Comparison of ENCODE assay signal across 8 mouse cellular contexts in genomic region chr9:44134101-44134850, GRCm38 (mm10). TPM values are rescaled to one million over a fixed set of nuclear protein-coding genes. Genes with fewer than 3 reads are reported as not detected.
DNase-seq lines count a peak whose midpoint lies in the region; ATAC-seq and TF ChIP-seq lines count a peak whose summit lies in the region.

TSS of gene Mcam (plus strand) at chr9:44134469.

- no peaks in the 10 kb centered on the region for H3K79me3 ChIP-seq in C2C12 (ENCODE audit: low read depth)

- H3K27me3 ChIP-seq in C2C12 (ENCODE audit: control insufficient read depth, insufficient read depth, insufficient read length), result no peaks in the 10 kb centered on the region
- H3K27me3 ChIP-seq in liver, embryonic 14.5 days (ENCODE audit: control insufficient read depth, insufficient read depth, low read length), result peaks cover 76% of the 10 kb centered on the region
- peaks cover 64% of the 10 kb centered on the region for H3K27me3 ChIP-seq in neural tube, embryonic 15.5 days (replicated peaks)

- H3K9ac ChIP-seq in liver, embryonic 14.5 days (replicated peaks), result no peak within 1 kb of the TSS; the same call in 1 of the 2 replicates
- H3K9ac ChIP-seq in neural tube, embryonic 15.5 days (replicated peaks), result peak within 1 kb of the TSS; percentile 54

- no peak for TF ChIP-seq CTCF in C2C12 (IDR thresholded peaks at IDR 0.05; ENCODE audit: control insufficient read depth, insufficient read depth, insufficient read length)
- TF ChIP-seq CTCF in liver, embryonic 14.5 days (IDR thresholded peaks at IDR 0.05; ENCODE audit: low read depth), result no peak

- TF ChIP-seq EP300 in liver, embryonic 14.5 days (IDR thresholded peaks at IDR 0.05; ENCODE audit: low read depth), result no peak

- H3K79me2 ChIP-seq in C2C12 (ENCODE audit: control insufficient read depth, insufficient read depth), result no peaks in the 10 kb centered on the region

- WGBS in liver, embryonic 14.5 days (ENCODE audit: insufficient replicate concordance), result 2% methylated on average over 54 of the region's 55 CpGs
- 2% methylated on average over 52 of the region's 55 CpGs for WGBS in neural tube, embryonic 15.5 days

- peak within 1 kb of the TSS; percentile 56 for H3K4me2 ChIP-seq in liver, embryonic 14.5 days (ENCODE audit: low read depth)
- H3K4me2 ChIP-seq in neural tube, embryonic 15.5 days, result peak within 1 kb of the TSS; percentile 83

- ATAC-seq in liver, embryonic 14.5 days (ENCODE audit: insufficient read depth), result no peak
- 0 out of 2 replicates have a peak, but pooled peaks have one; percentile 17 for ATAC-seq in neural tube, embryonic 15.5 days (ENCODE audit: low FRiP score)

- H3ac ChIP-seq in C2C12 (ENCODE audit: control insufficient read depth, insufficient read length, low read depth), result peak within 1 kb of the TSS; percentile 33

- peak; percentile 61 for DNase-seq in adipocyte (ENCODE audit: low spot score)
- peak; percentile 71 for DNase-seq in embryo, embryonic 10.5 days (ENCODE audit: low spot score)
- DNase-seq in heart, adult 8-10 months (ENCODE audit: low spot score), result peak; percentile 40
- peak; percentile 57 to 79 for DNase-seq in kidney, adult 8-10 months
- no peak for DNase-seq in liver, embryonic 14.5 days (ENCODE audit: low read depth in 3 of 3, low spot score in 3 of 3)
- DNase-seq in c-Kit-positive CD71-positive TER-119-positive erythroid progenitor cells, embryonic 14.5 days (ENCODE audit: low spot score), result no peak

- H3K9me3 ChIP-seq in liver, embryonic 14.5 days (ENCODE audit: control insufficient read depth, low read length), result no peaks in the 10 kb centered on the region
- no peaks in the 10 kb centered on the region for H3K9me3 ChIP-seq in neural tube, embryonic 15.5 days (replicated peaks)

- H3K36me3 ChIP-seq in C2C12 (ENCODE audit: control insufficient read depth, insufficient read depth), result no peaks in the 10 kb centered on the region
- no peaks in the 10 kb centered on the region for H3K36me3 ChIP-seq in liver, embryonic 14.5 days (replicated peaks; ENCODE audit: control insufficient read depth, insufficient read depth, low read depth)
- H3K36me3 ChIP-seq in neural tube, embryonic 15.5 days, result no peaks in the 10 kb centered on the region

- H3K27ac ChIP-seq in liver, embryonic 14.5 days, result no peak within 1 kb of the TSS
- H3K27ac ChIP-seq in neural tube, embryonic 15.5 days (replicated peaks), result peak within 1 kb of the TSS; percentile 67

- peak within 1 kb of the TSS; percentile 39 for H3K4me3 ChIP-seq in C2C12 (ENCODE audit: insufficient read depth, poor library complexity, severe bottlenecking)
- peak within 1 kb of the TSS; percentile 36 to 47 for H3K4me3 ChIP-seq in liver, embryonic 14.5 days (ENCODE audit: insufficient read depth in 1 of 2, low read depth in 2 of 2, low read length in 2 of 2)
- peak within 1 kb of the TSS; percentile 46 for H3K4me3 ChIP-seq in neural tube, embryonic 15.5 days (replicated peaks)

- peaks cover 0 to 6% of the 10 kb centered on the region in 2 experiments; a peak in 1 of 4 replicates for H3K4me1 ChIP-seq in liver, embryonic 14.5 days (replicated peaks; ENCODE audit: control insufficient read depth in 2 of 2, insufficient read depth in 2 of 2, low read length in 1 of 2)
- peaks cover 45% of the 10 kb centered on the region for H3K4me1 ChIP-seq in neural tube, embryonic 15.5 days

TF ChIP-seq in C2C12, 6 proteins besides CTCF, POLR2A, EP300 and RAD21:
- TF ChIP-seq MYOD1 (IDR thresholded peaks at IDR 0.05; ENCODE audit: control insufficient read depth, insufficient read length, low read depth), result peak; percentile 27
- no peak for TF ChIP-seq CEBPB (IDR thresholded peaks at IDR 0.05; ENCODE audit: low read depth)

RNA-seq across cellular contexts. Expression of gene Mcam, which starts in this region (rescaled TPM):
- 21.7 TPM for polyA plus RNA-seq in C2C12 (2012; fragmentation: generic; extraction: Trizol)
- total RNA-seq in heart, adult 8-10 months (2022), result 10 to 100 TPM; 20.5 to 35.2 (median 28.1) TPM
- polyA plus RNA-seq in liver, embryonic 14.5 days (2012; rRNA removed), result 6.1 and 6.2 TPM in 2 replicates
- polyA plus RNA-seq in liver, embryonic 14.5 days (2014; fragmentation: Nextera tagmentation; extraction: Ambion mirVana), result 3.1 and 3.4 TPM in 2 replicates
- polyA plus RNA-seq in neural tube, embryonic 15.5 days (2015; fragmentation: Nextera tagmentation; extraction: Ambion mirVana), result 17.3 and 22.6 TPM in 2 replicates

Comparison
In these comparisons a context has a peak if more than half of its experiments do, and no peak if none do; other contexts are left out.
1. DNase-seq: peak in adipocyte (single experiment), embryo, embryonic 10.5 days (single experiment), heart, adult 8-10 months (single experiment) and kidney, adult 8-10 months (2 of 2); none in liver, embryonic 14.5 days (0 of 3) and c-Kit-positive CD71-positive TER-119-positive erythroid progenitor cells, embryonic 14.5 days (single experiment).
2. Peak in every context shown above with its lines, with median percentiles within 50 percentile points of each other: H3K4me3 ChIP-seq.